Mouse (Mus musculus) erythroblast, embryonic 14.5 days (primary cell): ENCODE data around the gene Grip1. TPM values are rescaled to one million over a fixed set of nuclear protein-coding genes. Genes with fewer than 3 reads are reported as not detected.

ENCODE experiments used
- H3K27me3 ChIP-seq: 2 replicates; pipeline ENCODE4 v1.6.1; 2012; ENCODE audit warnings: inconsistent platforms; ENCODE audit not compliant: control insufficient read depth
- H3K36me3 ChIP-seq: 2 replicates; pipeline ENCODE4 v1.6.1; 2012; ENCODE audit warnings: mild to moderate bottlenecking, inconsistent platforms; ENCODE audit not compliant: control insufficient read depth
- H3K4me1 ChIP-seq: 2 replicates; pipeline ENCODE4 v1.6.1; 2012; ENCODE audit warnings: inconsistent platforms; ENCODE audit not compliant: control insufficient read depth
- H3K4me3 ChIP-seq: replicated peaks from 2 replicates; pipeline ENCODE3; 2012; ENCODE audit warnings: moderate library complexity, mild to moderate bottlenecking, inconsistent platforms
- H3K9me3 ChIP-seq: 2 replicates; pipeline ENCODE4 v1.6.1; 2012; ENCODE audit warnings: low read length, inconsistent platforms, mixed read lengths; ENCODE audit not compliant: control insufficient read depth
- GATA1 ChIP-seq: IDR thresholded peaks from 2 replicates; pipeline ENCODE4 v1.6.1; 2012; ENCODE audit warnings: low read length, inconsistent platforms, mixed read lengths
- TAL1 ChIP-seq: IDR thresholded peaks from 3 replicates; pipeline ENCODE4 v1.6.1; 2012; ENCODE audit warnings: low read length, inconsistent platforms, mixed read lengths
- polyA plus RNA-seq: library from polyadenylated mRNA; stranded (reverse); fragments of >175 nt; gene quantifications from 2 replicates; pipeline ENCODE4 v1.2.3, GENCODE M21; 2012

Gene Grip1
- polyA plus RNA-seq, 1 experiment: not detected

DNA sequence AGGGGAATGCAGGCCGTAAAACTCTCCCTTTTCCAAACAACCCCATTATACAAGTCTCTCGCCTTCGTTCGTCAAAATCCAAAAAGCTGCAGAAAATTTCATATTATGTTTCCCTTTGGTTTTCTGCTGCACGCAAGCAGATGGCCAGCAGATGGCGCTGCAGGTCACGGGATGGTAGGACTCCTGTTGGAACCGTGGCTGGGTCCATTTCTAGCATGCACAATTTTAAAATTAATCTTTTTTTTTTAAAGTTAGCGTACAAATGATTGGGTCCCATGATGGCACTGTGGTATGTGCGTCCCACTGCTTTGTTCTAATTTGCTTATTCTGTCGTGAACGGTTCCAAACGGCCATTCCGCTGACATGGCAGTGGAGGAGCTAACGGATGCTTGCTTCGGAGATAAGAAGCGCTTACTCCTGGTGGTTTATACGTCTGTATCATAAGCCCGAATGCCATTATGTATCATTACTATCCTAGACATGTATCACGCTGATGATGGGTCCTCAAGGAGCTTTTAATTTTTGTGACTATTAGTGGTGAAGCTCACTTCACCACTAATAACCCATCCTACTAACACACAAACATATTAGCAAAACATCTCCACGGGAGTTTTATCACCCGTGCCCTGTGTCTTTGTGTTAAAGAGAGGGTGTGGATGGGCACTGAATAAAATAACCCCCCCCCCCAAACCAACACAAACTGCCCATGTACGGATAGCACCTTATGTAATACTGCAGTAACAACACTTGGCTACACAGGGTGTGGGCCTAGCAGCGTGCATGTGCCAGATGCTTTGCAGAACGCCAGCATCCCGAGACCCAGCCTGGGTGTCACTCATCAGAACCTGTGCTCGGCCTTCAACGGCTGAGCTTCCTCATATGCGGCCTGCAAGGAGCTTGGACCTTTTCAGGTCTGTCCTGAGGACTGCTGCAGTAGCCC, 193.1 kb downstream of the Grip1 start:
- no peaks in the 10 kb centered on the region for H3K4me1 ChIP-seq
- H3K9me3 ChIP-seq: 0 out of 2 replicates have a peak, but pooled peaks cover 3% of the 10 kb centered on the region
- no peak for TF ChIP-seq TAL1
- no peak for TF ChIP-seq GATA1
- no peak overlapping the region for H3K4me3 ChIP-seq
- H3K27me3 ChIP-seq: no peaks in the 10 kb centered on the region
- H3K36me3 ChIP-seq: no peaks in the 10 kb centered on the region

DNA sequence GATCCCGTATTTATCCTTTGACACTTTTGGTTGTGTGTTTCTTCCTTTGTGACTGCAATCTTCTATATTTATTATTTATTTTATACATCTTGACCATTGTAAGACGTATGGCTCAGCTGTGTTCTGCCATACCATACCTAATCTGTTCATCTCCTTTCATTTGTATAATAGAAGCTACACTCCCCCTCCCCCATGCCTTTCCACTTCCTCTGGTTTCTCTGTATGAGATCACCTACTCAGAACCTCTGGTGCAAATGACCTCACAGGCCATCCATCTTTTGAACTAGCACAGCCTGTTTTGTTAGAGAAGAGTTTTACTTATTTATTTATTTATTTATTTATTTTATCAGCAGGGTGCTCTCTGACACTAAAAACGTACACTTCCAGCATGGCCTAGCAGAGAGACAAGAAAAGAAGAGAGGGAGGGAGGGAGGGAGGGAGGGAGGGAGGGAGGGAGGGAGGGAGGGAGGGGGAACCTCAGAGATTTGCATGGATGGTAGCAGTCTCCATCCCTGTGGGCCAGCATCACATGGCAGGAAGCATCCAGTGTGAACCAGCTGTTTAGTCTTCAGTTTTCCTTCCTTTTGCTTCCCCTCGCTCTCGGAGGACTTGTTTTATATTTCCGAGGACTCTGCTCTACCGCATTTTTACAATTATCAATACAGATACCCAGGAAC, 207.2 kb downstream of the Grip1 start:
- H3K27me3 ChIP-seq: no peaks in the 10 kb centered on the region
- H3K36me3 ChIP-seq: no peaks in the 10 kb centered on the region
- no peak overlapping the region for H3K4me3 ChIP-seq
- TF ChIP-seq TAL1 (no peak), GATA1 (no peak)
- H3K9me3 ChIP-seq: peaks cover 52% of the 10 kb centered on the region
- no peaks in the 10 kb centered on the region for H3K4me1 ChIP-seq

DNA sequence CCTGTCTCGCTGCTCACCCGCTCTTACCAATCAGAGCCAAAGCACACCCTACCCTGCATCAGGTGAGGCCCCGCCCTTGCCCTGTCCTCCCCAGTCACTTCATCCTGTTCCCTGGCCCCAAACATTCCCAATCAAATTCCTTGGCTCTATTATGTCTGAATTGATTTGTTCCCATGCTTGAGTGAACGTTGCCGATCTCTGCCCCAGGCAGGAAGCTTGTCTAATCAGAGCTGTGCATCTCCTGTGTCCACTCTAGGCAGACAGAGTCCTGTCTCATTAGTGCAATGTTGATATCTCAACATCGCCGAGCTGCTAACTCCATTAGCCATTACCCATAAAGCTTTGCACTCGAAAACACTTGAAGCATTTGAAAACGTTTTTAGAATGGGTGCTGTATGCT, 210.0 kb downstream of the Grip1 start:
- H3K4me1 ChIP-seq: no peaks in the 10 kb centered on the region
- H3K9me3 ChIP-seq: peaks cover 37% of the 10 kb centered on the region
- no peaks in the 10 kb centered on the region for H3K36me3 ChIP-seq
- H3K4me3 ChIP-seq: no peak overlapping the region
- TF ChIP-seq GATA1: no peak
- TF ChIP-seq TAL1: no peak
- H3K27me3 ChIP-seq: no peaks in the 10 kb centered on the region

DNA sequence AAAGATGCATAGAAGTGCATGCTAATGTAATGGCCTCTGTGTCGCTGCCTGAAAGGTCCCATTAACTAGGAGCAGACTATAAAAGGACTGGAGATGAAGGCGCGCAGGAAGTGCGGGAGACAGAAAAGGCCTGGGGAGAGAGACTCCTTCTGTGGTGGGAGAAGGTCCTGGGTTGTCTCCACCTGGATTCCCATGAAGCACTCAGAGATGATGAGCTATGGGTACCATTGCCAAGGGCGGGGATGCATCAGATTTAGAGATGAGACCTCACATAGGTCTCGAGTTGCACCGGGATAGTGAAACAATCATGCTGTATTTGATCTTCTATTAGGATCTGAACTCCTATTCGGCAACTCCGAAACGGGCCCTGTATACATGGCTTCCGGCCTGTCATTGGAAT, 212.8 kb downstream of the Grip1 start:
- Histone ChIP-seq H3K36me3 (no peaks in the 10 kb centered on the region), H3K4me3 (no peak overlapping the region), H3K27me3 (no peaks in the 10 kb centered on the region), H3K9me3 (peaks cover 27% of the 10 kb centered on the region), H3K4me1 (no peaks in the 10 kb centered on the region)
- TF ChIP-seq TAL1: no peak

DNA sequence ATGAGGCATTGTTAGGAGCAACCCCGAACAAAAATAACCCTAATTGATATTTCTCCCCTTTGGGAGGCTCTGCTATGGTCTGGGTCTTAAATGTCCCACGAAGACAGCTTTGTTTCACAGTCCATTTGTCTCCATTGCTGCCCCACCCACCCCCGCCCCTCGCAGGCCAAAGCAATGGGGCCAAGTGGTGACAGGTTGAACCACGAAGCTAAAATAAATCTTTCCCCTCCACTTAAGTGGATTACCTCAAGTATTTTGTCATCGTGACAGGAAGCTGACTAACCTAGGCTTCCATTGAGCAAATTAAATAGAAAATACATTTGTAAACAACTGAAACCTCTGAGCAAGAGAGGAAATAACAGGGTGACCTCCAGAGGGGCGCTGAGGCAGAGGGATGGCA, 216.8 kb downstream of the Grip1 start:
- Histone ChIP-seq H3K36me3 (no peaks in the 10 kb centered on the region), H3K4me3 (no peak overlapping the region), H3K27me3 (no peaks in the 10 kb centered on the region), H3K4me1 (no peaks in the 10 kb centered on the region), H3K9me3 (peaks cover 12% of the 10 kb centered on the region)
- TF ChIP-seq TAL1 (no peak), GATA1 (no peak)

DNA sequence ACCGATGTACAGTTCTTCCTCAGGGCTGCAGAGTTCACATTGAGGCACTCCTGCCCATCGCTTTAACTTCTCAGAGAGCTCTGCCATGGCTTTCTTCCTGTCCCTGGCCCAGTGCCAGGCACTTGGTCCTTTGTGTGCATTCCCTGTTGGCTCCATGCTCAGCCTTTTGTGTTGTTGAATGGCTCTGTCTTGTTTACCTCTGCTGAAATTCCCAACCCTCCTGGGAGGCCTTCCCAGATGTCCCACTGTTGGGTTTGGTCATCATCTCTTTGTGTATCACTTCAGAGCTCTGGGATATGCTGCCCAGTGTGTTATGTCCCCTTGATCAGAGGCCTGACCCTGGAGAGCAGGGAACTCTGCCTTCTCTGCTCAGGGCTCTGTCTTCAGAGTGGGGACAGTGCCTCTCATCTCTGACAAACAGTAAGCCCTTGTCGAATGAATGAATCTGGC, 230.8 kb downstream of the Grip1 start:
- no peaks in the 10 kb centered on the region for H3K36me3 ChIP-seq
- no peak overlapping the region for H3K4me3 ChIP-seq
- H3K4me1 ChIP-seq: no peaks in the 10 kb centered on the region
- TF ChIP-seq GATA1 (no peak), TAL1 (no peak)
- H3K27me3 ChIP-seq: no peaks in the 10 kb centered on the region
- peaks cover 2% of the 10 kb centered on the region; the same call in 1 of the 2 replicates for H3K9me3 ChIP-seq

DNA sequence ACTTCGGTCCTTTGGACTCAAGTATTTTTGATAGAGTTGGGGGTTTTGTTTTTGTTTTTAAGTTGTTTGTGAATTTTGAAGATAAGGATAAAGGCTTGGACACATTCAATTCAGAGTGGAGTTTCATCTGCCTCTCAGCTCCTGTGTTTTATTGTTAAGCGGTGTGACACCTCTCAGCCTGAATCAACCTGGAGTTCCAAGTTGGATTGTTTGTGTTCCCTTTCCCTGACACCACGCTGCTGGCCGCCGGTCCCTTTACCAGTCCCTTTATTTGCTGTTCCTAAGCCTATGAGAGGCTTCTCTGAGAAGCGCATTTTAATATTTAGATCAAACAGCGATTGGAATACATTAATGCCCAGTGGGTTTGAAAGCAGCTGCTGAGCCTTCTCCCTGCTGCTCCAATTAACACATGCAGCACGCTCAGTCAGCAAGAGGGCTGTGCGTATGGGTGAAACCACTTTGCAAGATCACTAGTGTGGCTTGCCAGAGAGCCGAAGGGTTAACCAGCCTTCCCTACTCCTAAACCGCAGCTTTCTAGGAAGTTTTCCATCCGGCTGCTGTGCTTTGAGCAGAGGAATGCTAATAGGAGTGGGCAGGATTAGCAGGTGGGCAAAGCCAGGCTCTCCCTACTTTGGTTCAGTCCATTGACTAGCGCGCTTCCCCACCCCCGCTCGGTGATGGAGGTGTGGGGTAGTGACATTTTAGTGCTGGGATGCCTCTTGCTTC, 237.9 kb downstream of the Grip1 start:
- no peak for TF ChIP-seq TAL1
- H3K4me1 ChIP-seq: no peaks in the 10 kb centered on the region
- H3K4me3 ChIP-seq: no peak overlapping the region
- peaks cover 14% of the 10 kb centered on the region for H3K27me3 ChIP-seq
- H3K9me3 ChIP-seq: no peaks in the 10 kb centered on the region; the same call in 1 of the 2 replicates
- no peaks in the 10 kb centered on the region for H3K36me3 ChIP-seq

DNA sequence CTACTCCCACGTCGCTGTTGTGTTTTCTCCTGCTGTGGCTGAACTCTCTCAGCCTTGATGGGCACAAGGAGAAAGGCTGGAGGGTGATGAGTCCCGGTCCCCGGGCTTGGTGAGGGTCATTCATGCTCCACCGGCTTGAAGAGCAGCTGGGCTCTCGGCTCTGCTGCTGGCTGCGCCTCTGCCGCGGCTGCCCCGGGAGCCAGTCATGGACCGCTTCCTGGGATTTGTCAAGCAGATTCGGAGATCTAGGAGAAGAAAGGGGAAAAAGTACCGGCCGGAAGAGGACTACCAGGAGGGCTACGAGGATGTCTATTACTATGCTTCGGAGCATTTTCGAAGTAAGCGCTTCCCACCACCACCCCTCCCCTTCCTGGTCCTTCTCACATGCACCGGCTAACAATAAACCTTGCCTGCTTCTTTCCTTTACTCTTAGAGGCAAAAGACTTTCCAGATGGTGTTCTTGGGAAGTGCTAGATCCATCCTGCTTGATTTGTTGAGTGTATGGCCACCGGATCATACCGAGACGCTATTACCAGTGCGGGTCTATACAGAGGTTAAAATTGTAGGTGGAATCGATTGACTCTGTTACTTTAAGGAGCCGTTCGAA, 238.8 kb downstream of the Grip1 start:
- Histone ChIP-seq H3K9me3 (no peaks in the 10 kb centered on the region; the same call in 1 of the 2 replicates), H3K36me3 (no peaks in the 10 kb centered on the region), H3K4me1 (no peaks in the 10 kb centered on the region), H3K4me3 (no peak overlapping the region), H3K27me3 (peaks cover 14% of the 10 kb centered on the region)
- TF ChIP-seq GATA1 (no peak), TAL1 (no peak)
